Mouse (Mus musculus) liver, adult 2 months (tissue): ENCODE data around the gene C330021F23Rik. TPM values are rescaled to one million over a fixed set of nuclear protein-coding genes. Genes with fewer than 3 reads are reported as not detected.

Experiments
- DNase-seq: peaks from one replicate; pipeline ENCODE4 v3.0.0-alpha.2; 2011; ENCODE audit warnings: low read depth, low spot score; ENCODE audit errors: extremely low read depth
- H3K27ac ChIP-seq: fragments of 200-500 bp; replicated peaks from 2 replicates; pipeline ENCODE4 v1.5.1; 2012; ENCODE audit warnings: low read depth, mild to moderate bottlenecking, control low read depth, inconsistent platforms, low read length; ENCODE audit not compliant: insufficient read depth
- H3K27me3 ChIP-seq: fragments of 200-500 bp; 2 replicates; pipeline ENCODE4 v1.6.1; 2012; ENCODE audit warnings: mild to moderate bottlenecking, moderate library complexity, low read length, inconsistent platforms; ENCODE audit not compliant: control insufficient read depth, insufficient read depth
- H3K36me3 ChIP-seq: fragments of 200-500 bp; 2 replicates; pipeline ENCODE4 v1.6.1; 2012; ENCODE audit warnings: low read length, inconsistent platforms; ENCODE audit not compliant: control insufficient read depth, insufficient read depth
- H3K4me1 ChIP-seq: fragments of 200-500 bp; 2 replicates; pipeline ENCODE4 v1.6.1; 2011; ENCODE audit warnings: low read length; ENCODE audit not compliant: control insufficient read depth, insufficient read depth
- H3K4me3 ChIP-seq: fragments of 200-500 bp; 2 replicates; pipeline ENCODE4 v1.5.1; 2011; ENCODE audit warnings: low read depth, mild to moderate bottlenecking, control low read depth, low read length, moderate library complexity; ENCODE audit not compliant: insufficient read depth
- H3K79me2 ChIP-seq: fragments of 200-500 bp; 2 replicates; pipeline ENCODE4 v1.6.1; 2012; ENCODE audit warnings: inconsistent platforms, mild to moderate bottlenecking, low read length, moderate library complexity; ENCODE audit not compliant: control insufficient read depth, insufficient read depth
- H3K9ac ChIP-seq: fragments of 200-500 bp; 2 replicates; pipeline ENCODE4 v1.6.1; 2012; ENCODE audit warnings: low read depth, mild to moderate bottlenecking, control low read depth, inconsistent platforms, low read length
- CTCF ChIP-seq: fragments of 200-500 bp; IDR thresholded peaks from 2 replicates; pipeline ENCODE4 v1.5.1; 2011; ENCODE audit warnings: low read depth, low read length, control low read depth
- POLR2A ChIP-seq: fragments of 200-500 bp; IDR thresholded peaks from 2 replicates; pipeline ENCODE4 v1.6.1; 2011; ENCODE audit warnings: low read length, control low read depth; ENCODE audit not compliant: insufficient read depth; ENCODE audit errors: extremely low read depth
- WGBS: fragments of 180-500 bp; shearing (Covaris S2); methylation state at CpG from one replicate; pipeline ENCODE4 v1.1.7; 2018; 5-methylcytosine and 5-hydroxymethylcytosine counted together
- polyA plus RNA-seq: library from polyadenylated mRNA; depleted of rRNA; stranded (reverse); fragments of >200 nt; gene quantifications from 2 replicates; pipeline ENCODE4 v1.2.3, GENCODE M21; 2012
- total RNA-seq: library from RNA; depleted of rRNA; stranded (reverse); fragments of >200 nt; gene quantifications from 2 replicates; pipeline ENCODE4 v1.2.3, GENCODE M21; 2014

Gene C330021F23Rik
- total and polyA plus RNA-seq, 2 experiments, result 7.4 to 9.0 TPM

DNA sequence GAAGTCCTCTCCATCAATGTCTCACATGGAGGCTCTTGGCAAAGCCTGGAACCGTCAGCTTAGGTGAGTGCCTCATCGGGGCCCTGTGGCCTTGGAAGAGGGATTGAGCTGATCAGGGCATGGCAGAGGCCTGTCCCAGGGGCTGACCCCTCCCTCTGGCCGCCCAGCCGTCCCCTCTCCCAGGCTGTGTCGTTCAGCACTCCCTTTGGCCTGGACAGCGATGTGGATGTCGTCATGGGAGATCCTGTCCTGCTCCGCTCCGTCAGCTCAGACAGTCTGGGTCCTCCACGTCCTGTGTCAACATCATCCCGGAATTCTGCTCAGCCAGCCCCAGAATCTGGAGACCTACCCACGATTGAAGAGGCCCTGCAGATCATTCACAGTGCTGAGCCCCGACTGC, 35.6 kb downstream of the C330021F23Rik start:
- Histone ChIP-seq H3K4me3 (no peak overlapping the region), H3K9ac (no peak overlapping the region), H3K27ac (no peak overlapping the region), H3K27me3 (no peaks in the 10 kb centered on the region), H3K79me2 (no peaks in the 10 kb centered on the region), H3K4me1 (no peaks in the 10 kb centered on the region), H3K36me3 (peaks cover 16% of the 10 kb centered on the region)
- no peak for DNase-seq
- TF ChIP-seq CTCF (no peak), POLR2A (no peak)
- 76% methylated on average over 13 of the region's 13 CpGs for WGBS

DNA sequence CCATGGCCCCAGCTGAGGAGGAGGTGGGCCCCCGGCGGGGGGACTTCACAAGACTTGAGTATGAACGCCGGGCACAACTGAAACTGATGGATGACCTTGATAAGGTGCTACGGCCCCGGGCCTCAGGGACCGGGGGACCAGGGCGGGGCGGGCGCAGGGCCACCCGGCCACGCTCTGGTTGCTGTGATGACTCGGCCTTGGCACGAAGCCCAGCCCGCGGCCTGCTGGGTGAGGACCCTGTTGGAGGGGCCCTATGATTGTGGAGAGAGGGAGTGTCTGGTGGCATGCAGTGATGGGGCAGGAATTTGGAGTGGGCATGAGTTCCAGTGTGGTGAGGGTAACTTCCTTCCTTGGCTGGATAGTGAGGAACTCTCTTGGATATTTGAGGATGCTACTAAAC, 38.8 kb downstream of the C330021F23Rik start:
- peaks cover 18% of the 10 kb centered on the region for H3K36me3 ChIP-seq
- no peak for DNase-seq
- H3K4me1 ChIP-seq, result peaks cover 9% of the 10 kb centered on the region
- no peaks in the 10 kb centered on the region for H3K27me3 ChIP-seq
- H3K9ac ChIP-seq, result no peak overlapping the region
- H3K4me3 ChIP-seq, result no peak overlapping the region
- no peaks in the 10 kb centered on the region for H3K79me2 ChIP-seq
- WGBS, result 75% methylated on average over 12 of the region's 16 CpGs
- H3K27ac ChIP-seq, result no peak overlapping the region
- TF ChIP-seq POLR2A (no peak), CTCF (no peak)

- no peak for DNase-seq
- Histone ChIP-seq H3K27me3 (no peaks in the 10 kb centered on the region), H3K4me3 (no peak overlapping the region), H3K79me2 (no peaks in the 10 kb centered on the region), H3K4me1 (peaks cover 9% of the 10 kb centered on the region), H3K9ac (no peak overlapping the region), H3K27ac (no peak overlapping the region), H3K36me3 (peaks cover 10% of the 10 kb centered on the region)
- no peak for TF ChIP-seq POLR2A
- TF ChIP-seq CTCF, result no peak
- 91% methylated on average over 7 of the region's 7 CpGs for WGBS
Measured at GRCm38 (mm10) chr8:3607822-3608221, 40.0 kb downstream of the C330021F23Rik start.

DNA sequence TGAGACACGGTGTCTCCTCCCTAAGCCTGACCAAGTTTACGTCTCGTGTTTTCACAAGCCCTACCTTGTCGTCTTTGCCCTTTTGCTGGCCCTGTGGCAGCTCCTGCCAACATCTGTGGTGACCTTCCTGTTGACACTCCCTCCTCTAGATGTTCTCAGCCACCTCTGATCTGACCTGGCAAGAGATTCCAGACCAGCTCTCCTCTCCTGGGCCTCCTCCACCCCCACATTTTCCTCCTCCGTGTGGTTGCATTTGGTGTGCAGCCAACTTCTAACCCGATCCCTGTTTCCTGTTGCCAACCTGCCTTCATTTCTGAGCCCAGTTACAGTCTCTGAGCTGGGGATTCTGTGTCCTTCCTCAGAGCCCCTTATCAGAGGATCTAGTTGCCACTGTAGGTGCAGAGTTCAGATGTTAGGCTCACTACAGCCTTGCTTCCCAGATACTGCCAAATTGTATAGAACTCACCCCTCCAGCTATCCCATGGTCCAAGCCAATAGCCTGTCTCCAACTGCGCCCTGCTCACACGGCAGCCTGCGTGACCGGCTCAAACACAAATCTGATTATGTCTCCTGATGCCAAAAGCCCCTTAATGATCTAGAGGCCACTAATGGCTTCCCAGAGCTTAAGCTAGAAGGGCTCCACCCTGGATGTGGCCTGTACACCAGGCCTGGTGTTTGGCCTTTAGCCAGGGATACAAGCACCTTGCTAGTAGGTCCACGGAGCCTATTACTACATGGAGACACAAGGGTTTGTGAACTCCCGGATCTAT, 41.4 kb downstream of the C330021F23Rik start:
- Histone ChIP-seq H3K27ac (peak overlapping the region; percentile 49), H3K36me3 (peaks cover 6% of the 10 kb centered on the region; the same call in 1 of the 2 replicates)
- 45% methylated on average over 12 of the region's 12 CpGs for WGBS

GRCm38 (mm10) chr8:3609816-3610150, 42.0 kb downstream of the C330021F23Rik start:
- no peaks in the 10 kb centered on the region for H3K27me3 ChIP-seq
- peaks cover 9% of the 10 kb centered on the region for H3K4me1 ChIP-seq
- peak; percentile 67 for DNase-seq
- peak overlapping the region; percentile 49 for H3K27ac ChIP-seq
- H3K4me3 ChIP-seq, result no peak overlapping the region
- TF ChIP-seq POLR2A (no peak), CTCF (no peak)
- peaks cover 8% of the 10 kb centered on the region; the same call in 1 of the 2 replicates for H3K36me3 ChIP-seq
- 57% methylated on average over 6 of the region's 6 CpGs for WGBS
- no peaks in the 10 kb centered on the region for H3K79me2 ChIP-seq
- no peak overlapping the region for H3K9ac ChIP-seq

More for the DNA sequence above, 41.4 kb downstream of the C330021F23Rik start:
- DNase-seq, result peak; percentile 85
- no peaks in the 10 kb centered on the region for H3K27me3 ChIP-seq
- no peak for TF ChIP-seq CTCF
- TF ChIP-seq POLR2A, result no peak
- no peak overlapping the region for H3K4me3 ChIP-seq
- H3K9ac ChIP-seq, result no peak overlapping the region
- H3K79me2 ChIP-seq, result no peaks in the 10 kb centered on the region
- H3K4me1 ChIP-seq, result peaks cover 9% of the 10 kb centered on the region

GRCm38 (mm10) chr8:3621199-3621970, 53.6 kb downstream of the C330021F23Rik start, which contains the start of the genes Xab2 and Pet100:
Gene Xab2, minus strand, starts transcription at chr8:3621316.
Gene Pet100, plus strand, starts transcription at chr8:3621548.
- Histone ChIP-seq H3K4me3 (peak within 1 kb of the TSS; percentile 71), H3K36me3 (peaks cover 8% of the 10 kb centered on the region), H3K9ac (peak within 1 kb of the TSS; percentile 70), H3K27ac (no peak within 1 kb of the TSS), H3K27me3 (no peaks in the 10 kb centered on the region), H3K79me2 (peaks cover 4% of the 10 kb centered on the region; the same call in 1 of the 2 replicates), H3K4me1 (no peaks in the 10 kb centered on the region; the same call in 1 of the 2 replicates)
- TF ChIP-seq POLR2A (peak; percentile 69; the same call in 1 of the 2 replicates), CTCF (no peak)
- DNase-seq, result peak; percentile 98
- WGBS, result under 1% methylated on average over 37 of the region's 37 CpGs
